Mouse (Mus musculus): ENCODE data around the gene BC017158. TPM values are rescaled to one million over a fixed set of nuclear protein-coding genes. Genes with fewer than 3 reads are reported as not detected.

Gene BC017158
- polyA plus RNA-seq, 1 experiment from 2014 or later = 20.3 TPM

GRCm38 (mm10) chr7:128285060-128285459 lies 12.9 kb downstream of the BC017158 start:
- Histone ChIP-seq H3K4me3 (replicated peaks) (no peak overlapping the region), H3K9me3 (replicated peaks) (no peaks in the 10 kb centered on the region), H3K27me3 (no peaks in the 10 kb centered on the region), H3K9ac (no peak overlapping the region), H3K4me2 (no peak overlapping the region), H3K36me3 (replicated peaks) (peaks cover 80% of the 10 kb centered on the region), H3K4me1 (replicated peaks) (peaks cover 74% of the 10 kb centered on the region), H3K27ac (replicated peaks) (peak overlapping the region; percentile 98)
- no peak for ATAC-seq (ENCODE audit: insufficient read depth)
- 84% methylated on average over 8 of the region's 8 CpGs for WGBS (ENCODE audit: insufficient replicate concordance)

- peaks cover 87% of the 10 kb centered on the region for H3K36me3 ChIP-seq (replicated peaks)
- peak overlapping the region; percentile 48; the same call in 1 of the 2 replicates for H3K27ac ChIP-seq (replicated peaks)
- no peak overlapping the region for H3K9ac ChIP-seq
- H3K4me2 ChIP-seq = no peak overlapping the region
- no peaks in the 10 kb centered on the region for H3K27me3 ChIP-seq
- no peak overlapping the region for H3K4me3 ChIP-seq (replicated peaks)
- H3K9me3 ChIP-seq (replicated peaks) = no peaks in the 10 kb centered on the region
- H3K4me1 ChIP-seq (replicated peaks) = peaks cover 74% of the 10 kb centered on the region
- ATAC-seq (ENCODE audit: insufficient read depth) = no peak
- WGBS (ENCODE audit: insufficient replicate concordance) = 69% methylated on average over 5 of the region's 5 CpGs
Measured at GRCm38 (mm10) chr7:128284047-128284446, 13.9 kb downstream of the BC017158 start.

- no peaks in the 10 kb centered on the region for H3K27me3 ChIP-seq
- no peak overlapping the region for H3K4me2 ChIP-seq
- peaks cover 61% of the 10 kb centered on the region for H3K4me1 ChIP-seq (replicated peaks)
- peak overlapping the region; percentile 11; the same call in 1 of the 2 replicates for H3K27ac ChIP-seq (replicated peaks)
- 73% methylated on average over 7 of the region's 7 CpGs for WGBS (ENCODE audit: insufficient replicate concordance)
- peaks cover 89% of the 10 kb centered on the region for H3K36me3 ChIP-seq (replicated peaks)
- ATAC-seq (ENCODE audit: insufficient read depth) = no peak
- no peaks in the 10 kb centered on the region for H3K9me3 ChIP-seq (replicated peaks)
- H3K4me3 ChIP-seq (replicated peaks) = no peak overlapping the region
- H3K9ac ChIP-seq = no peak overlapping the region
Measured at GRCm38 (mm10) chr7:128282532-128283244, 15.3 kb downstream of the BC017158 start.

GRCm38 (mm10) chr7:128281765-128282164 lies 16.2 kb downstream of the BC017158 start:
- Histone ChIP-seq H3K4me3 (replicated peaks) (no peak overlapping the region), H3K27ac (replicated peaks) (no peak overlapping the region), H3K9ac (no peak overlapping the region), H3K36me3 (replicated peaks) (peaks cover 89% of the 10 kb centered on the region), H3K4me2 (no peak overlapping the region), H3K4me1 (replicated peaks) (peaks cover 52% of the 10 kb centered on the region), H3K27me3 (no peaks in the 10 kb centered on the region), H3K9me3 (replicated peaks) (no peaks in the 10 kb centered on the region)
- no peak for ATAC-seq (ENCODE audit: insufficient read depth)
- 65% methylated on average over 11 of the region's 11 CpGs for WGBS (ENCODE audit: insufficient replicate concordance)

GRCm38 (mm10) chr7:128279750-128280149 lies 18.2 kb downstream of the BC017158 start:
- Histone ChIP-seq H3K4me3 (replicated peaks) (no peak overlapping the region), H3K4me1 (replicated peaks) (peaks cover 33% of the 10 kb centered on the region), H3K9me3 (replicated peaks) (no peaks in the 10 kb centered on the region), H3K36me3 (replicated peaks) (peaks cover 89% of the 10 kb centered on the region), H3K27ac (replicated peaks) (no peak overlapping the region), H3K4me2 (no peak overlapping the region), H3K27me3 (no peaks in the 10 kb centered on the region), H3K9ac (no peak overlapping the region; the same call in 1 of the 2 replicates)
- no peak for ATAC-seq (ENCODE audit: insufficient read depth)
- WGBS (ENCODE audit: insufficient replicate concordance) = 88% methylated on average over 4 of the region's 4 CpGs

- WGBS (ENCODE audit: insufficient replicate concordance) = 87% methylated on average over 6 of the region's 6 CpGs
- H3K27ac ChIP-seq (replicated peaks) = no peak overlapping the region
Measured at GRCm38 (mm10) chr7:128276051-128276450, 21.9 kb downstream of the BC017158 start.

GRCm38 (mm10) chr7:128271496-128271895 lies 26.5 kb downstream of the BC017158 start:
- 0 out of 2 replicates have a peak overlapping the region, but pooled peaks have one; percentile 15 for H3K9ac ChIP-seq
- H3K4me3 ChIP-seq (replicated peaks) = no peak overlapping the region
- no peak for ATAC-seq (ENCODE audit: insufficient read depth)
- H3K27me3 ChIP-seq = peaks cover under 1% of the 10 kb centered on the region
- 94% methylated on average over 9 of the region's 9 CpGs for WGBS (ENCODE audit: insufficient replicate concordance)
- H3K9me3 ChIP-seq (replicated peaks) = no peaks in the 10 kb centered on the region
- H3K4me1 ChIP-seq (replicated peaks) = peaks cover 36% of the 10 kb centered on the region
- peak overlapping the region; percentile 58 for H3K4me2 ChIP-seq
- H3K36me3 ChIP-seq (replicated peaks) = peaks cover 61% of the 10 kb centered on the region
- H3K27ac ChIP-seq (replicated peaks) = peak overlapping the region; percentile 73

More at GRCm38 (mm10) chr7:128276051-128276450, 21.9 kb downstream of the BC017158 start:
- Histone ChIP-seq H3K4me1 (replicated peaks) (peaks cover 28% of the 10 kb centered on the region), H3K27me3 (no peaks in the 10 kb centered on the region), H3K4me3 (replicated peaks) (no peak overlapping the region), H3K9ac (no peak overlapping the region), H3K9me3 (replicated peaks) (no peaks in the 10 kb centered on the region), H3K4me2 (no peak overlapping the region), H3K36me3 (replicated peaks) (peaks cover 100% of the 10 kb centered on the region)
- ATAC-seq (ENCODE audit: insufficient read depth) = no peak

- Histone ChIP-seq H3K9me3 (replicated peaks) (no peaks in the 10 kb centered on the region), H3K27me3 (peaks cover 9% of the 10 kb centered on the region), H3K36me3 (replicated peaks) (peaks cover 50% of the 10 kb centered on the region), H3K4me2 (peak overlapping the region; percentile 58), H3K4me3 (replicated peaks) (peak overlapping the region; percentile 23), H3K4me1 (replicated peaks) (peaks cover 36% of the 10 kb centered on the region), H3K27ac (replicated peaks) (peak overlapping the region; percentile 82), H3K9ac (0 out of 2 replicates have a peak overlapping the region, but pooled peaks have one; percentile 6)
- WGBS (ENCODE audit: insufficient replicate concordance) = 21% methylated on average over 13 of the region's 13 CpGs
- ATAC-seq (ENCODE audit: insufficient read depth) = peak; percentile 97
Measured at GRCm38 (mm10) chr7:128270431-128270850, 27.5 kb downstream of the BC017158 start.

GRCm38 (mm10) chr7:128267813-128268212 lies 30.2 kb downstream of the BC017158 start:
- Histone ChIP-seq H3K9ac (no peak overlapping the region), H3K9me3 (replicated peaks) (no peaks in the 10 kb centered on the region), H3K4me2 (no peak overlapping the region), H3K4me1 (replicated peaks) (peaks cover 36% of the 10 kb centered on the region), H3K36me3 (replicated peaks) (peaks cover 24% of the 10 kb centered on the region), H3K27ac (replicated peaks) (no peak overlapping the region), H3K27me3 (peaks cover 28% of the 10 kb centered on the region), H3K4me3 (replicated peaks) (no peak overlapping the region)
- WGBS (ENCODE audit: insufficient replicate concordance) = 80% methylated on average over 7 of the region's 7 CpGs
- no peak for ATAC-seq (ENCODE audit: insufficient read depth)

GRCm38 (mm10) chr7:128267391-128267790 lies 30.6 kb downstream of the BC017158 start:
- Histone ChIP-seq H3K27me3 (peaks cover 30% of the 10 kb centered on the region), H3K27ac (replicated peaks) (no peak overlapping the region), H3K36me3 (replicated peaks) (peaks cover 20% of the 10 kb centered on the region), H3K4me1 (replicated peaks) (peaks cover 36% of the 10 kb centered on the region), H3K4me3 (replicated peaks) (no peak overlapping the region), H3K9ac (no peak overlapping the region), H3K9me3 (replicated peaks) (no peaks in the 10 kb centered on the region), H3K4me2 (no peak overlapping the region)
- 56% methylated on average over 13 of the region's 13 CpGs for WGBS (ENCODE audit: insufficient replicate concordance)
- no peak for ATAC-seq (ENCODE audit: insufficient read depth)

- Histone ChIP-seq H3K9me3 (replicated peaks) (no peaks in the 10 kb centered on the region), H3K27me3 (peaks cover 35% of the 10 kb centered on the region), H3K36me3 (replicated peaks) (peaks cover 7% of the 10 kb centered on the region), H3K4me1 (replicated peaks) (peaks cover 27% of the 10 kb centered on the region), H3K27ac (replicated peaks) (no peak overlapping the region), H3K9ac (no peak overlapping the region), H3K4me3 (replicated peaks) (no peak overlapping the region), H3K4me2 (no peak overlapping the region)
- no peak for ATAC-seq (ENCODE audit: insufficient read depth)
- 60% methylated on average over 5 of the region's 5 CpGs for WGBS (ENCODE audit: insufficient replicate concordance)
Measured at GRCm38 (mm10) chr7:128266056-128266455, 31.9 kb downstream of the BC017158 start.
